Mouse (Mus musculus) monocyte, adult 2 months (primary cell): ENCODE measurements around the gene Slc9a3r2.
"Not testable (repeated sequence)": the region's sequence is repeated elsewhere in the genome, so short reads cannot be mapped to it uniquely, and the experiment has no call there.

Source experiments
- DNase-seq, 2 experiments: peaks; one replicate each; pipeline ENCODE4 v3.0.0; 2022; ENCODE audit warnings: low spot score in 2 of 2, low read depth in 1 of 2

Gene Slc9a3r2

GRCm38 (mm10) chr17:24667416-24667815, 17.3 kb upstream of the Slc9a3r2 start:
- no peak for DNase-seq

- DNase-seq: not testable (repeated sequence)
Measured at GRCm38 (mm10) chr17:24667011-24667410, 16.9 kb upstream of the Slc9a3r2 start.

DNA sequence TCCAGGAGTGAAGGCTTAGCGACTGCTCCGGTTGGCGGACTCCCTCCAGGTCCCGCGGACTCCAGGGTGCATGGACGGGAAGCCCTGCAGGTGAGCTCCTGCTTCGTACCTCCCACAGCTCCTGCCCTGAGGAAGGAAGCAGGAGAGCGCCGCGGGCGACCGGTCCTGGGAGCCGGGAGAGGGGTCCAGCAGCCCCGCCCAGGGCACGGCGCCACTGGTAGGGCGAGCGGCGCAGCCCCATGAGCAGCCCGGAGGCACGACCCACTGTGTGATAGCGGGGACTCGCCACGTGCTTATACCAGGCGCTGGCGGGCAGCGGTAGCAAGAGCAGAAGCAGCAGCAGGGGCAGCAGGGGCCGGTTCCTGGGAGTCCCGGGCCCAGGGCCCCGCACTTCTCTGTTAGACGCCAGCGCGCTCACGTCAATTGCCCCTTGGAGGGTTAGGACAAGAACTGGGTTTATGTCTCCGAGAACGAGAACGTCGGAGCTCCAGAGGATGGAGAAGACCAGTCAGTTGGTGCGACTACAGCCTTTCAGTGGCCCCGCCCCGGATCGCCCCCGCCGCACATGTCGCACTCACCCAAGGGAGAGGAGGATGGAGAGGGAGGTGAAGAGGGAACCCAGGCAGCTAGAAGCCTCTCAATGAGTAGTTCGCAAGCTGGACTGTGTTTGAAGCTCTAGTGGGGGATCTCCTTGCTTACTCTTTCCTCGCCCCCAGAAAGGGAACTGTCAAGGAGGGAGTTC, 8.1 kb upstream of the Slc9a3r2 start, which contains the start of gene Npw:
Gene Npw (minus strand): TSS at position 441 of the 742 bp plus-strand sequence.
- DNase-seq: no peak

DNA sequence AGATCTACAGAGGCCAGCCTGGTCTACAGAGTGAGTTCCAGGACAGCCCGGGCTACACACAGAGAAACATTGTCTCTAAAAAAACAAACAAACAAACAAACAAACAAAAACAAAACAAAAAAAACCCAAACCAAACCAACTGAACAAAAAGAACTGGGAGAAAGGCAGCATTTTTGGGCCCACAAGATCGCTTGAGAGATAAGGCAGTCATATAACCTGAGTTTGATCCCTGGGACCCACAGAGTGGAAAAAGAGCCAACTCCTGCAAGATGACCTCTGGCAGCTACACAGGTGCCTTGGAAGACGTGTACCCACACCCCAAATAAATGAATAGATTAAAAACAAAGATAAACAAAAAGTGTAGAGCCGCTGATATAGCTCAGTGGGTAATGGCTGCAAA, 4.8 kb upstream of the Slc9a3r2 start:
- DNase-seq: no peak

DNA sequence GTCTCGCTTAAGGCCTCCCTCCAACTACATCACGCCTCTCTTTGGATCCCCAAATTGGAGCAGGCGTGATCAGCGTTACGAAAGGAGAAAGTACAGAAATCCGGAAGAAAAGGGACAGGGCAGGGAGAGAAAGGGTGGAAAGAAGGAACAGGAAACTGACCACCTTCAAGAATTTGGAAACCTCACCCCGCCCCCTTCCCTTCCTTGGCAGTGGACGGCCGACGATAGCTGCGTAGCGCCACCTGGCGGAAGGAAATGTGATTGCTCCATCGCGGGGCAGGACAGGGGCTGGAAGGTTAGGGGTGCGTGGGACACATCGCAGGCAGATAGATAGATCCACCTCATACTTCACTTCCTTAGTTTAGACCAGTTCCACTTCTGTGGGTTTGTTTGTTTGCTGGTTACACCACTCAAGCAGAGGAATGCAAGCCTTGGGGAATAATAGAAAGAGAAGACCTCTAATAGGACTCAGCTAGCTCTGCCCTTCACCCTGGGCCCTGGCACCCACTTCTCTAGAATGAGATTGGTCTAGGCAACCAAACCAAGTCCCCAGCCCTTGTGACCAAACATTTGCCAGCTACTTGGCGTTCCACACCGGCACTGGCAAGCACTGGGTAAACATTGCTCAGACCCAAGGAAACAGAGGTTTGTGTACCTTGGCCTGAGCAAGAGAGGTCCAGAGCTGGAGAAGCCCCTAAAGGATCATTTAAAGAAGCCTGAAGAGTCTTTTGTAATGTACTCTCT, 4.0 kb upstream of the Slc9a3r2 start:
- peak; percentile 36 to 61 for DNase-seq

DNA sequence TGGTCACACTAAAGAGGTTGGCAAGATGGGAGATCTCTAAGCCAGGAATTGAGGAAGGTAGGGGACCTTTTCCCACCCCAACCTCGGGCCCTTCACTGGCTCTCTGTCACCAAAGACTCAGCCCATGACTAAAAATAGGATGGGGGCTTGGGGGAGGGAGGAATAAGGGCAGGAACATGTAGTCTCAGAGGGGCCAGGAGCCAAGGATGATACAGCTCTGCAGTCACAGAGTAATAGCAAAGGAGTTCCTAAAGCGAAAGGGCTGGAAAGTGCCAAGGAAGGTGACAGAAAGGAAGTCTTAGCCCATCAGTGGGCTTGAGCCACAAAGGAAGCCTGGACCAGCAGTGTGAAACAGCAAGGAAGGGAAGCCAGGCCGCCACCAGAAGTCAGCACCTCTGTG, 1.7 kb upstream of the Slc9a3r2 start:
- DNase-seq: no peak

DNA sequence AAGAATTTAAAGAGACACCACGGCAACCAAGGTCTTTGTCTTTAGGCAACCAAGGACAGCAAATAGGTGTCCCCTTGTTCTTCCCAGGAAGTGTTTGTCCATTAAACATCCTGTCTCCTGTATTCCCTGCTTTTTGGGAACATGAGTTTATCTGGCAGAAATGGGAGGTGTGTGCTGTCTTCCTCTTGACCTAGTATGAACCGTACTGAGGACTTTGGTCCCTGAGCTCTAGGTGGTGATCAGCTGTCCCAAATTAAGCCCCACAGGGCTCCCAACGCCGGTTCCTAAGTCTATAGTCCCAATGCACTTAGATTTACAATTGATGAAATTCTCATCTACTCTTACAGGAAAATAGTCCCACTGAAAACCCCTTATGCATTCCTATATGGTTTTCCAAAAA, 639 bp upstream of the Slc9a3r2 start:
- no peak for DNase-seq

- no peak for DNase-seq
Measured at GRCm38 (mm10) chr17:24649581-24650069, 502 bp downstream of the Slc9a3r2 start.

DNA sequence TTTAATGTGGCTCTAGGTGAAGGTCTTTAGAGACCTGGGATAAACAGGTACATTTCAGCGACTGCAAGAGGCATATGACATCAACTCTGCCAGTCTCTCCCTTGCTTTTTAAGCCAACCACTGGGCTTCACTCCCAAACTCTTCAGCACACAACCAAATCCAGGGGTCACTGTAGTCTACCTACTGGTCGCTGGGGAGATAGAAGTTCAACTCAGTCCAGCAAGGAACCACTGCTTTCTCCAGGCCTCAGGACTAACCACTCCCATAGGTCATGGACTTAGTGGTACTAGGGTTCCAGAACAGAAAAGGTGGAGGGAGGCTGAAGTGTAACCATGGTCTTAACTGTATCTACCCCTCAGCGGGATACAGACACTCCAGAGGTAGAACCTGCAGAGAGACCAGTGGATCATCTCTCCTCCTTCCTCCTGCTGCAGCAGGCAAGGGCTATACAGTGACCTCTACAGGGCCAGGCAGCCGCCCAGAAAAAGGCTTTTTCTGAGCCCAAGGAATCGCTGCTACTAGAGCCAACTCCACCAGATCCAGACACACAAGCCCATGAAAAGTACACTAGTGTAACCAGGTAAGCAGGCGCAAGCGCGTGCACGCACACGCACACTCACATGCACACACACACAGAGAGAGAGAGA, 1.3 kb downstream of the Slc9a3r2 start:
- no peak for DNase-seq

- no peak for DNase-seq
Measured at GRCm38 (mm10) chr17:24647493-24647892, 2.6 kb downstream of the Slc9a3r2 start.

- no peak for DNase-seq
Measured at GRCm38 (mm10) chr17:24646381-24646780, 3.7 kb downstream of the Slc9a3r2 start.

DNA sequence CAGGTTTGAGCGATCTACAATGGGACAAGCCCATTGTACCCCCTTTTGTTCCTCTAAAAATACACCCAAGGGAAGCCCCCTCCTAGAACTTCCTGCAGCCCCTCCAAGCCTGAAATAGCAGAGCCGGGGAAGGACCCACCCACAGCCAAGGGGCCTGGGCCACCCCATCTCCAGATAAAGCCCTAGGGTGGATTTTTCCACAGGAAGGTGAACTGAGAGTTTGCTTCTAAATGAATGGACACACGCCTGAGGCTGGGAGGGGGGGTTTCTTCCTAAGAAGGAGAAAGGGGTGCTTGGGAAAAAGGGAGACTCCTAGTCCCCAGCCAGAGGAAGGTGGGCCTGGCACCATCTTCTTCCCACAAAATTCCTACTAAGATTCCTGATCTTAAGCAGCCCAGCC, 4.2 kb downstream of the Slc9a3r2 start:
- no peak for DNase-seq

DNA sequence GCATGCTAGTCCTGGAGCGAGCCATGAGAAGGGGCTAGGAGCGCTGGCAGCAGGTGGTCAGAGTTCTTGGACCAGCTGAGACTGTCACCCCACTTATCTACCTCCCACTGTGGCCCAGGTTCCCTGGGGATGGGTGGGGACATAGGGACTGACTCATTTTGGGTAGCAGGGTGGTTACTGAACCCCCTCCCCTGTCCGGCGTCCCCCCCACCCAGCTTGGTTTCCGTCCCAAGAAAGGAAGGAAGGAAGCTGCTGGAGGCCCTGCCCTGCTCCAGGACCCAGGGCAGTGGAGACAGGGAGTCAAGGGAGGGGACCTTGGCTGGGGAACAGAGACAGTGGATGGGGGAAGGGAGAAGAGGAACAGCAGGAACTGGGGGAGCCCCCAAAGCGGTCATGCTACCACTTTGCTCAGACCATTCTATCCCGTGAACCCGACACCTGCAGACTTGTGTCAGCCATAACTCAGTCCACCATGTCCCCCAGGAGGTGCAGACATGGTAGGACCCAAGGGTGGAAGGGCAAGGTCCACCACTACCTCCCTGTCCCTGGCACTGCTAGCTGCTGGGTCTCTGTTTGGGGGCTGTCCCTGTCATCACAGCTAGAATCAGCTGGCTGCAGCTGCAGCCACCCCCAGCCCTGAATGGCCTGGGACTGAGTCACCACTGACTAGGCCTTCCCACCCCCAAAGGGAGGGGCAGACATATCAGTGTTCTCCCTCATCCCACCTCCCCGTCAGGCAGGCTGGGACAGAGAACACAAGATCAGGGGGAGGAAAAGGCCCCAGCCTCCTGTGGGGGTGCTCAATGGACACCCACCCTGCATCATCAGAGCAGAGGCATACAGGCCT, 5.0 kb downstream of the Slc9a3r2 start:
- no peak for DNase-seq

- no peak for DNase-seq
Measured at GRCm38 (mm10) chr17:24644030-24644715, 6.0 kb downstream of the Slc9a3r2 start.

- no peak for DNase-seq
Measured at GRCm38 (mm10) chr17:24642791-24643343, 7.3 kb downstream of the Slc9a3r2 start.

DNA sequence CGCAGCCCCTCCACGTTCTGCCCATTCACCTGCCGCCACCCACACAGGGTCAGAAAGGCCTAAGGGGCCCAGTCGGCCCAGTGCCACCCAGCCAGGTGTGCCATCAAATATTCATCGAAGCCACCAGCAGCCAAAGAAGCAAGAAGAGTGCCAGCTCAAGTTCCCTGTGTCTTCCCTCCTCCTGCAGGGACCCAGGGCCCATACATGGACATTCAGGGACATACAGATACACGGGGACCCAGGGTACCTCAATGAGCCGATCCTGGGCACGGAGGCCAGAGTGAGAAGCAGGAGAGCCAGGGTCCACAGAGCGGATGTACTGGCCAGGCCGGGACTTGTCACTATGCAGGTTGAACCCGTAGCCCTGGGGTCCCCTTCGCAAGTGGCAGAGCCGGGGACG, 8.2 kb downstream of the Slc9a3r2 start:
- DNase-seq: no peak

- DNase-seq: no peak
Measured at GRCm38 (mm10) chr17:24640581-24640980, 9.5 kb downstream of the Slc9a3r2 start.

- no peak for DNase-seq
Measured at GRCm38 (mm10) chr17:24640119-24640518, 10.0 kb downstream of the Slc9a3r2 start.

DNA sequence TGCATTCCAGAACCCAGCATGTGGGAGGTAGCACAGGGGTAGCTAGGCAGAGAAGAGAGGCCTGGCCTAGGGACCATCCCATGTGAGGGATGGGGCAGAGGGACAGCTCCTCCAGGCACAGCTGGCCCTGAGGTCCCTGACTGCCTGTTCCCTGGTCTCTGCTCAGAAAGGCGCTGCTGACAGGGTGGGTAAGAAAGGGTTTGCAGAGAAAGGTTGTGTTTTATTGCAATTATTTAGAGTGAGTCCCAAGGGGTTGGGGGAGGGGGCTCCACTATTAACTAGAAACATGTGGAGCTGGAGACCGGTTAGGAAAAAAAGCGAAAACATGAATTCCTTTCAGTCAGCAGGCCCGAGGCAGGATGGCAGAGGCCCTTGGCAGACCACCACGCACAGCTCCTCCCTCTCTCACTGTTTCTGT, 10.5 kb downstream of the Slc9a3r2 start:
- no peak for DNase-seq

GRCm38 (mm10) chr17:24638840-24639239, 11.3 kb downstream of the Slc9a3r2 start:
- no peak for DNase-seq
